Mouse (Mus musculus) E14TG2a.4 (cell line): Measurements from ENCODE around the gene Col23a1.

Source experiments
- H3K27me3 ChIP-seq: 2 replicates; pipeline ENCODE4 v1.6.1; 2014; ENCODE audit warnings: low read length, control low read depth; ENCODE audit not compliant: insufficient read depth
- H3K36me3 ChIP-seq: 2 replicates; pipeline ENCODE4 v1.6.1; 2014; ENCODE audit warnings: low read length, control low read depth; ENCODE audit not compliant: insufficient read depth
- H3K4me1 ChIP-seq: replicated peaks from 2 replicates; pipeline ENCODE4 v1.6.1; 2014; ENCODE audit warnings: low read depth, low read length, control low read depth
- H3K4me3 ChIP-seq: replicated peaks from 2 replicates; pipeline ENCODE4 v1.5.1; 2014; ENCODE audit warnings: mild to moderate bottlenecking, low read length
- H3K9me3 ChIP-seq: 2 replicates; pipeline ENCODE4 v1.6.1; 2014; ENCODE audit warnings: low read length, control low read depth
- CTCF ChIP-seq: conservative IDR thresholded peaks from 2 replicates; pipeline ENCODE4 v1.5.1; 2014; ENCODE audit warnings: low read length
- NANOG ChIP-seq: IDR thresholded peaks from 2 replicates; pipeline ENCODE4 v1.6.1; 2014; ENCODE audit warnings: borderline replicate concordance, low read length, mixed read lengths
- POU5F1 ChIP-seq: IDR thresholded peaks from 2 replicates; pipeline ENCODE4 v1.6.1; 2014; ENCODE audit warnings: low read length, borderline replicate concordance

Gene Col23a1

DNA sequence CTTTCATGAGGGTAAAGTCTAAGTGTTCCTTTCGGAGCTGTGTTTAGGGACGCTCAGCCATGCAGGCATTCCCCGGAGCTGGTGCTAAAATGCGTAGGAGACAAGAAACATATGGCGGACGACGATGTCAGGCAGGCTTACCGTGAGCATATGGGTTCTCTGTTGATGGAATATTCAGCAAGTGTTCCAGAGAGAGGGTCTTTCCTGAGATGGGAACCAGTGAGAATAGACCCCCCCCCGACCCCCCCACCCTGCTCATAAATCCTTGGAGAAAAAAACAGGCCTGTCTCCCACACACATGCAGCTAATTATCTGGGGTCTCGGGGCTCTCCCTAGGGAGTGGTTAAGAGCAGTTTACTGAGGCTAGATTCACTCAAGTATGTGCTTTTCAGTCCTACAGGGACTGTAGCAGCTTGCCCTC, 212.7 kb downstream of the Col23a1 start:
- TF ChIP-seq POU5F1 (no peak), NANOG (no peak), CTCF (no peak)

DNA sequence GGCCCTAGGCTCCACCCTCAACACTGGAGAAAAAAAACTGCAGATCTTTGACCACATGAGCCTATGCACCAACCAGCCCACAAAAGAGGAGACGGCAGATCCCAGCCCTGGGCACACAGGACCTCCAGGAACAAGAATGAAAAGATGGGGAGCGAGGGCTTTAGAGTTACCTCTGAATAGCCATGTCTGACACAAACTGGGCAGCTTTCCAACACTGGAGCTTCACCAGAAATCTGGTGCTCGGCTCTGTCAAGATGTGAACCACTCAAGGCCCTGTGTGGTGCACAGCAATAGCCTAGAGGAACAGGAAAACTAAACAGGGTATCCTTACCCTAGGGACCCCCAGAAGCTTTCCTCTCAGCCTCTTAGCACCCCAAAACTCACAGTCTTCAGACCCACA, 215.2 kb downstream of the Col23a1 start:
- Histone ChIP-seq H3K4me1 (peaks cover 7% of the 10 kb centered on the region), H3K4me3 (no peak overlapping the region), H3K27me3 (peaks cover 5% of the 10 kb centered on the region), H3K36me3 (no peaks in the 10 kb centered on the region), H3K9me3 (no peaks in the 10 kb centered on the region)
- TF ChIP-seq POU5F1 (no peak), NANOG (no peak), CTCF (no peak)

More for the DNA sequence above, 212.7 kb downstream of the Col23a1 start:
- no peaks in the 10 kb centered on the region for H3K9me3 ChIP-seq
- H3K27me3 ChIP-seq = peaks cover 5% of the 10 kb centered on the region
- no peaks in the 10 kb centered on the region for H3K4me1 ChIP-seq
- no peak overlapping the region for H3K4me3 ChIP-seq
- H3K36me3 ChIP-seq = no peaks in the 10 kb centered on the region

DNA sequence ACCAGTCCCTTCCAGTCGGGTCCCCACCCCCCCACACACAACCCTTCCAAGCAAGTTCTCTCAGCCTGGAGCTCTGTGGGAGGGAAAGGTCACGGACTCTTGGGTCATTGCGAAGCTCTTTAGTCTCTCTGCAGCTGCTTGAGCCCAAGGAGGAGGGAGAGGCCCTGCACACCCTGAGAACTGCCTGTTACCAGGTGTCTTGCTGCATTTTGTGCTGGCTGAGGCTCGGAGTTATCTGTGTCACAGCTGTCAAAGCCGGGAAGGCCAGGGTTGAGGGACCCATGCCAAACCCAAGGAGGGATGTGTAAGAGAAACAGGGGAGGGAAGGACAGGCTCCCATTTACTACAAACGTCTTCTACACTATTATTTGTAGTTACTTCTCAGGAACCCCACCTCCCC, 218.3 kb downstream of the Col23a1 start:
- H3K36me3 ChIP-seq = no peaks in the 10 kb centered on the region
- peaks cover 7% of the 10 kb centered on the region for H3K4me1 ChIP-seq
- H3K9me3 ChIP-seq = no peaks in the 10 kb centered on the region
- H3K4me3 ChIP-seq = no peak overlapping the region
- peaks cover 4% of the 10 kb centered on the region for H3K27me3 ChIP-seq
- TF ChIP-seq CTCF (no peak), POU5F1 (no peak), NANOG (no peak)

DNA sequence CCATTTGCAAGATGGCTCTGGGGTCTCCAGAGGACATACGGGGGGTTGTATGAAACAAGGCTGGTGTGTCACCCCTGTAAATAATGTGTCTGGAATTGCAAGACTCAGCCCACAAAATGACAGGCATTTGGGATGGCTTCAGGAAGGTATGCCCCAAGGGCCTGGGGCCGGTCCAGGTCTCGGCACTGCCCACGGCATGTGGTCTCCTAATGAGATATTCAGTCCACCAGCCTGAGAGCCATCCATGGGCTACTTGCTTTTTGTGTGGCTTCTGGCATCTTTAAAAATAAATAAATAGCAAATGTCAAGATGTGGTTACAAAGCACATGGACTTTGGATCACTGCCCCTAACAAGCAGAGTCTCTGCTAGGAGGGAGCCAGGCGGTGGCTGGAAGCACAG, 219.5 kb downstream of the Col23a1 start:
- Histone ChIP-seq H3K36me3 (no peaks in the 10 kb centered on the region), H3K4me3 (no peak overlapping the region), H3K27me3 (no peaks in the 10 kb centered on the region; the same call in none of the 2 replicates), H3K4me1 (peaks cover 7% of the 10 kb centered on the region), H3K9me3 (no peaks in the 10 kb centered on the region)
- TF ChIP-seq NANOG (no peak), CTCF (no peak), POU5F1 (no peak)

DNA sequence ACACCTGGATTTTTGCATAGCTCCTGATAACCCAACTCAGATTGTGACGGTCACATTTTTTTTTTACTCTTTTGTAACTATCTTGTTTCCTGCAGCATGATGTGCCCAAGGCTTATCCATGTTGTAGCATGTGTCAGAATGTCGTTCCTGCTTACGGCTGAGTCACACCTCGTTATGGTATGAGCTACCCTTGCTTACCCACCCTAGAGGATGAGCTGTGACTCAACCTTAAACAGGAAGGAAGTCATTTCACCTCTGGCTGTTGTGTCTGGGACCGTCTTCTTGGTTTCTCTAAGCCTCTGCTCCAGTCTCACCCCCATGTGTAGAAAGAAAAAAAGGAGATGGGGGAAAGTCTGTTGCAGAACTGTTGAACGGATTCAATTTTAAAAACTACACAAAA, 223.3 kb downstream of the Col23a1 start:
- H3K4me1 ChIP-seq = peaks cover 1% of the 10 kb centered on the region
- no peaks in the 10 kb centered on the region; the same call in none of the 2 replicates for H3K27me3 ChIP-seq
- no peaks in the 10 kb centered on the region for H3K36me3 ChIP-seq
- TF ChIP-seq POU5F1 (no peak), NANOG (no peak), CTCF (no peak)
- no peak overlapping the region for H3K4me3 ChIP-seq
- no peaks in the 10 kb centered on the region for H3K9me3 ChIP-seq

DNA sequence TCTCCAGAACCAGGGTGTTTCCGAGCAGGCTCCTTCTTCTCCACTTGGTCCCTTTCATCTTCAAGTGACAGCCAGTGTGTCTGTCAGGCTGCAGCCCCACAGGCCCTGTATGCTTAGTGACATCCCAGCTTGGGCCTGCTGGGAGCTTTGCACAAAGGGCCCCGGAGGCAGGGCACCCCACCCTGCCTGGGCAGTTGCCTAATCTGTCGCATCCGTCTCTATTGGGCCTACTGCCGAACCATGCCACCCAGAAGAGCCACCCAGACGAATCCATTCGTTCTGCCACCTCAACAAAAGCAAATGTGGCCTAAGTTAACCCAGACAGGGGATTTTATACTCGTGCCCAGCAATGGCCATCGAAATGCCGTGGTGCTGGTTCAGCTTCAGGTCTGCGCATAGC, 225.6 kb downstream of the Col23a1 start:
- H3K9me3 ChIP-seq = peaks cover 11% of the 10 kb centered on the region; the same call in 1 of the 2 replicates

DNA sequence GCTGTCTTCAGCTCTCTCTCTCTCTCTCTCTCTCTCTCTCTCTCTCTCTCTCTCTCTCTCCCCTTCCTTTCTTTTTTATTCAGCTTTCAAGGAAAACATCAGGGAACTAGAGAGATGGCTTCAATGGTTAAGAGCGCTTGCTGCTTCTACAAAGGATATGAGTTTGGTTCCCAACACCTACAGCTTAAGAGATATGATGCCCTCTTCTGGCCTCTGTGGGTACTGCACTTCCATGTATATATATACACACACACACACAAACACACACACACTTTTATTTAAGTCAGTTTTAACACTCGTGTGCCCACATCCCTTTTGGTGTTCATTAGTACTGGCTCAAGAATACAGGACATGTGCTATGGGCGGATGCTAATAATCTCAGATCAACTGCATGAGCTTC, 228.4 kb downstream of the Col23a1 start:
- Histone ChIP-seq H3K9me3 (peaks cover 18% of the 10 kb centered on the region; the same call in 1 of the 2 replicates), H3K36me3 (no peaks in the 10 kb centered on the region), H3K4me1 (no peaks in the 10 kb centered on the region), H3K4me3 (no peak overlapping the region), H3K27me3 (no peaks in the 10 kb centered on the region)
- TF ChIP-seq NANOG (no peak), CTCF (peak; percentile 79), POU5F1 (no peak)

More for the DNA sequence above, 225.6 kb downstream of the Col23a1 start:
- Histone ChIP-seq H3K4me1 (no peaks in the 10 kb centered on the region), H3K36me3 (no peaks in the 10 kb centered on the region), H3K4me3 (no peak overlapping the region), H3K27me3 (no peaks in the 10 kb centered on the region)
- TF ChIP-seq POU5F1 (no peak), NANOG (no peak), CTCF (no peak)

DNA sequence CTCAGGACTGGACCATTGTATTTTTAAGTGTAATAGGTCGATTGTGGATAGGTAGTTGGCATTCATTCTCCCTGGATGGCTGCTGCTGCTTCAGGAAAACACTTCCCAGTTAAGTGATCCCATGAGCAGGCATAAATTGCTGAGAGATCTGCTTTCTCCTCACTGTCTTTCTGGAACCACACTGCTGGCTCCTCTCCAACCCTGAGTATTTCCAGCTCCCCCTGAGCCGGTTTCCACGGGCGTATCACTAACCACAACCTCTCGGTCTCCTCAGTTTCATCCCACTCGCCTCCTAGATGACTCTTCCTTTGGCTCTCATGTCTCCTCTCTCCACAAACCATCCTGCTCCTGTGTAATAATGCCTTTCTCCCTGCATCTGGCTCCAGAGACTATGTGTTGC, 228.9 kb downstream of the Col23a1 start:
- Histone ChIP-seq H3K9me3 (peaks cover 18% of the 10 kb centered on the region; the same call in 1 of the 2 replicates), H3K4me3 (no peak overlapping the region), H3K4me1 (no peaks in the 10 kb centered on the region), H3K36me3 (no peaks in the 10 kb centered on the region), H3K27me3 (no peaks in the 10 kb centered on the region)
- TF ChIP-seq POU5F1 (no peak), NANOG (no peak), CTCF (no peak)

DNA sequence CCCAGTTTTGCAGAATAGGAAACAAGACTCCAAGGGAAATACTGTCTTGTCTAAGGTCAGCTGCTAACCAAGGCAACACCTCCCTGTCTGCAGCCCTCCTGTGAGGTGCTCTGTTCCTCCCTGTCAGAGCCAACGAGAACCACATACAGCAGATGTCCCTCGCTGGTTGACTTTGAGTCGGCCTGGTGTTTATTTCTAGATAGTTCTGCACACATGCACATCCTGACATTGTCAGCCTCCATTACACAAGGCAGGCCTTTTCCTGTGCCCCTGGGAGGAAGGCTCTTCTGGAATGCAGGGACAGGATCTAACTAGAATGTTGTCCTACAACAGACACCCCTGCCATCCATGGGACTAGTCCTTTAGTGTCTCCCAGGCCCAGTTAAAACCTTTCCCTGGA, 231.7 kb downstream of the Col23a1 start:
- H3K4me3 ChIP-seq = no peak overlapping the region
- peaks cover 2% of the 10 kb centered on the region; the same call in 1 of the 2 replicates for H3K4me1 ChIP-seq
- peaks cover 9% of the 10 kb centered on the region; the same call in 1 of the 2 replicates for H3K27me3 ChIP-seq
- H3K36me3 ChIP-seq = no peaks in the 10 kb centered on the region
- no peak for TF ChIP-seq POU5F1
- TF ChIP-seq NANOG = no peak
- peaks cover 18% of the 10 kb centered on the region; the same call in 1 of the 2 replicates for H3K9me3 ChIP-seq
